Mouse (Mus musculus): ENCODE data around the gene Vsx1.

- TF ChIP-seq CTCF (IDR thresholded peaks at IDR 0.05; ENCODE audit: control insufficient read depth, insufficient read depth, insufficient replicate concordance, low read depth, low read length) (no peak), POLR2A (IDR thresholded peaks at IDR 0.05; ENCODE audit: control insufficient read depth, low read depth, low read length) (no peak)
Observed at GRCm38 (mm10) chr2:150668956-150669355, 20.2 kb downstream of the Vsx1 start.

Measured in testis, adult 2 months (tissue).